Mouse (Mus musculus) megakaryocyte, embryonic 14.5 days (primary cell): ENCODE measurements around the gene H2afy2.

ENCODE experiments used
- FLI1 ChIP-seq: IDR thresholded peaks from 2 replicates; pipeline ENCODE4 v1.6.1; 2012; ENCODE audit warnings: low read length, inconsistent platforms, mixed read lengths
- GATA1 ChIP-seq: IDR thresholded peaks from 3 replicates; pipeline ENCODE4 v1.6.1; 2012; ENCODE audit warnings: mixed read lengths, low read length, inconsistent platforms, borderline replicate concordance

DNA sequence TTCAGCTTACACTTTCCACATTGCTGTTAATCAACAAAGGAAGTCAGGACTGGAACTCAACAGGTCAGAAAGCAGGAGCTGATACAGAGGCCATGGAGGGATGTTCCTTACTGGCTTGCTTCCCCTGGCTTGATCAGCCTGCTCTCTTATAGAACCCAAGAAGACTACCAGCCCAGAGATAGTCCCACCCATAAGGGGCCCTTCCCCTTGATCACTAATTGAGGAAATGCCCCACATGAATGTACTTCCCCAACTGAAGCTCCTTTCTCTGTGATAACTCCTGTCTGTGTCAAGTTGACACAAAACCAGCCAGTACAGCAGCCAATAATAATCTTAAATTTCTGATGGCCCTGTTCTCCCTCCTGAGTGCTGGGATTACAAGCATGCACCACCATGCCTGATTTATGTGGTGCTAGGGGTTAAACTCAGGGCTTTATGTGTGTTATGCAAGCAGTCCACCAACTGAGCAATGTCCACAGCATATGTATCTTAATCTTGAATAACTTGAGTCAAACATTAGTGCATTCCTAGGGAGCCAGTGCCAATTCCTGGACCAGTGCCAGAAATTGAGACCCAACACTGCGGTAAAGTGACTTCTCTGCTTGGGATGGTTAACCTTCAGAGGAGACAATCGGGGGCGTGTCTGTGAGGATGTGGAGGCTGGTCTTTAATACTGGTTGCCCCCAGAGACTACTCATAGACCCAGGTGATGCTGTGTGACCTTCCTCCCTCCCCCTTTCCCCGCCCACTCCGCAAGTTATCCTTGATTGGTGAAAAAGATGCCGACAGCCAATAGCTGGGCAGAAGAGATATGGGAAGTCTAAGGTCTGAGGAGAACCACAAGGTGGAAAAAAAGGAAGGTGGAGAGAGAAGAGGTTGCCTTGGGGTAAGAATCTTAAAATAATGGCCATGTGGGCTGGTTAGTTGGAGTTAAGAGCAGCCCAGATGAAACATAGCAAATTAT, 77.3 kb downstream of the H2afy2 start:
- no peak for TF ChIP-seq GATA1
- no peak for TF ChIP-seq FLI1
